Mouse (Mus musculus): ENCODE measurements around the gene Cx3cr1. TPM values are rescaled to one million over a fixed set of nuclear protein-coding genes. Genes with fewer than 3 reads are reported as not detected.
"Not testable (repeated sequence)": the region's sequence is repeated elsewhere in the genome, so short reads cannot be mapped to it uniquely, and the experiment has no call there.

The Cx3cr1 gene
- 1 to 10 TPM; 3.4 TPM for total RNA-seq (2021)
- long read RNA-seq, experiment 1, partial matches to known transcripts: 0 of 30 reads
- long read RNA-seq, experiment 1, other reads (novel, unspliced or antisense): 30 of 30 reads
- long read RNA-seq, experiment 2, partial matches to known transcripts: 0 of 17 reads
- long read RNA-seq, experiment 2, other reads (novel, unspliced or antisense): 17 of 17 reads

DNA sequence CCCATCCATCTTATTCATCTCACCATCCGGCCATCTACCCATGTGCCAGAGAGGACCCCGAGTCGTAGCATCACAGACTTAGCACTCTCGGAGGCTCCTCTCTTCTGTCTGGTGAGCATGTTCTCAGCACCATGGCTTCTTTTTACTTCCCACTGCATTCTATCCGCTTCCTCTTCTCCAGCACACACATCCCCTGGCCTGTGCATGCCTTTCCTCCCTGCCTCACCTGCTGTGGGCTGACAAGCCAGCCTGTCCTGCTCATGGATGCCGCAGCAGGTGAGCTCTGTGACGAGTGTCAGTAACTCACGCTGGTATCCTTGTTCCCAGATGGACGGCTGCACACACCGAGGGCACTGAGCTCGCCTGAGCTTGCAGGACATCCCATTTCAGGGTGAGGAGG lies at the start of gene Cx3cr1:
Gene Cx3cr1 (minus strand): TSS at position 101 of the 400 bp plus-strand sequence.
- intact Hi-C loops (cut with DNase I): loop anchor here (5.0 kb wide), 1 partner anchor 157 kb away; no protein-coding TSS in a partner anchor
- no peak for DNase-seq

DNA sequence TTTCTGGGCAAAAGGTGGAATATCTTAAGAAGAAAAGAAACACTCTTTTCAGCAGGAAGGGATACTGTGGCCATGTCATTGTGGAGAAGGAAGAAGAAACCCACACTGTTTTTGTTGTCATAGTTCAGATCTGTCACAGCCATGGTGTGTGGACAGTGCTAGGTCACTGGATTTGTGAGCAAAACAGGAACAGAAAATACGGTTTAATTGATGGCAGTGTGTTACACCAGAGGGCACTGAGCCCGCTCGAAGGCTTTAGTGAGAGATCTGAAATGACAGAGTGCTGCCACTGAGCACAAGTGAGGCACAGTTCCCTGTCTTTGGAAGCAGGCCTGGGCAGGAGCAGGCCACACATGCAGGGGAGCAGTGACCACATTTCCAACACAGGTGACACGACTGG lies 48.5 kb upstream of the Cx3cr1 start:
- intact Hi-C loops (cut with DNase I): no loop called here
- DNase-seq: no peak

DNA sequence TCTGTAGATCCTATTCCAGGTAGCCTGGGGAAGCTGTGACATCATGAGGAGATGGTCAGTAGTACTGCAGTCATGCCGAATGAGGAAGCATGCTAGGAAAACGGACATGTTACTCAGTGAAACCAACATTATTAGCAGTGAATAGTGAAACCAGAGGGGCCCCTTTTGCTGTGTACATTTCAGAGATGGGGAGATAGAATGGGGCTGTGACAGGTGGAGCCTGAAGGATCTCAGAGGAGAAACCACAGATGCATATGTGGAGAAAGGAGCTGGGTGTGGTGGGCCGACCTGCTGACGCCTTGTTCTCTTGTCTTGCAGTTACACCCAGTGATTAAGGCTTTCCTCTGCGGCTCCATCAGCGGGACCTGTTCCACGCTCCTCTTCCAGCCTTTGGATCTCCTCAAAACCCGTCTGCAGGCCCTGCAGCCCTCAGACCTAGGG lies 46.5 kb upstream of the Cx3cr1 start:
- no peak for DNase-seq
- intact Hi-C loops (cut with DNase I): no loop called here

DNA sequence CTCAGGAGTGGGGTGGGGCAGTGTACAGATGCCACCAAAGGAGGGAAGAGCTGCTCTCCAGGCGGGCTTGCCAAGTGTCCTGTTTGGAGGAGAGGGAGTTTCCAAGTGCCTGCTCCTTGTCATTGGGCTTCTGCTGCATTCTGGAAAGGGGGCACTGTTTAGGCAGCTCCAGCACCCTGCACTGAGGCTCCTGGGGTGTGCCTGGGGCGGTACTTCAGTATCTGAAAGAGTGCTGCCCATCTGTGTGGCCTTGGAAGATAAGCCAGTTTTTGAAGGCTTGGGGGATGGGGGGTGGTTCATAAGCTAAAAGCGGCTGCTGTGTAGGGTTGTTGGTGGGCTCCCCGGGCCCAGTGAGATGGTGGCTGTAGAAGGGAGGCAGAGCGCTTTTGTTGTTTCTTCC lies 45.9 kb upstream of the Cx3cr1 start:
- intact Hi-C loops (cut with DNase I): no loop called here
- DNase-seq: no peak

DNA sequence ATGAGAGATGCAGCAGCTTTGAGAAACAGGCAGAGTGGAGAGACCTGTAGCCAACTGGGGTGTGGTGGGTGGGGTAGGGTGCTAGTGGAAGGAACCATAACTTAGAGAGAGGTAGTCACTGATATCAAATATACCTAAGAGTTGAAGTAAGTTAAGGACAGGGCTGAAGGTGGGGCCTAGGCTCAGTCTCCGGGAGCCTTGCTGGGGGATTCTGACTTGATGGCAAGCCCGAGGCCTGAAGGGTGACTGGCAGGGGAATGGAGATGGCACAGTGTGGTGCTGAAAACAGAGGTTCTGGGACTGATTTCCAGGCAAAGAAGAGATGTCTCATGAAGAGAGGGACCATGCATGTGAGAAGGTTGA lies 45.1 kb upstream of the Cx3cr1 start:
- intact Hi-C loops (cut with DNase I): no loop called here
- DNase-seq: no peak

DNA sequence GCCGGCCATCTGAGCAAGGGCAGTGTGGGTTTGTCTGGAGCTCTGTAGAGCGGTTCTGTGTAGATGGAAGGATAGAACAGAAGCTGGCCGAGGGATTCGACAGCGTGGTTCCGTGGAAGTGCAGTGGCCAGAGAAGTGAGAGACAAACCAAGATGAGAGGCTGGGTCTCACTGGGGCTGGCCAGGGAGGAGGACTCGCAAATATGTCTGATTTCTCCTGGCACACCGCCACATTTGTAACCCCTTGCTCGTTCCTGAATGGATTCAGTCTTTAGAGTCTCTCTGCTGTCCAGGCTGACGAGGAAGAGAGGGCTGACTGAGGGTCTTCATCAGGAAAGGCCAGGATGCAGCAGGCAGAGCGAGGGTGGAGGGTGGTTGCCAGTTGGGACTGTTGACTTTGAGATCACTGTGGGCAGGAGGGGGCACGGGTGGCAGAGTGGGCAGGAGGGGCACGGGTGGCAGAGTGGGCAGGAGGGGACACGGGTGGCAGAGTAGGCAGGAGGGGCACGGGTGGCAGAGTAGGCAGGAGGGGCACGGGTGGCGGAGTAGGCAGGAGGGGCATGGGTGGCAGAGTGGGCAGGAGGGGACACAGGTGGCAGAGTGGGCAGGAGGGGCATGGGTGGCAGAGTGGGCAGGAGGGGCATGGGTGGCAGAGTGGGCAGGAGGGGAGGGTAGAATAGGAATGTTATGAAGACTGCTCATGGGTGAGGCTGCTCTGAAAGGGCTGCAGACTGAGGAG lies 44.5 kb upstream of the Cx3cr1 start:
- DNase-seq: no peak
- intact Hi-C loops (cut with DNase I): no loop called here

DNA sequence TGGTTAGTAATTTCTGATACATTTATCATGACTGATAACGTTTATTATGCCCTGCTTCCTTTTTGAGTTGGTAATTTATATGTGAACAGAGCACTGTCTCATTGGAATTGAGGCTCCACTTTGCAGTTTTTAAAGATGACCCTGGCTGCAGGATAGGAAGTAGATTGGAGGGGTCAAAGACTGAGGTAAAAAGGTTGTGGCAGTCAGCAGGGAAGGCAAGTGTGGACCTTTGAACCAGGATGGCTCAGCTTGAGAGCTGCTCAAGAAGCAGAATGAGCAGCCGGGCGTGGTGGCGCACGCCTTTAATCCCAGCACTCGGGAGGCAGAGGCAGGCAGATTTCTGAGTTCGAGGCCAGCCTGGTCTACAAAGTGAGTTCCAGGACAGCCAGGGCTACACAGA lies 43.8 kb upstream of the Cx3cr1 start:
- no peak for DNase-seq
- intact Hi-C loops (cut with DNase I): no loop called here

DNA sequence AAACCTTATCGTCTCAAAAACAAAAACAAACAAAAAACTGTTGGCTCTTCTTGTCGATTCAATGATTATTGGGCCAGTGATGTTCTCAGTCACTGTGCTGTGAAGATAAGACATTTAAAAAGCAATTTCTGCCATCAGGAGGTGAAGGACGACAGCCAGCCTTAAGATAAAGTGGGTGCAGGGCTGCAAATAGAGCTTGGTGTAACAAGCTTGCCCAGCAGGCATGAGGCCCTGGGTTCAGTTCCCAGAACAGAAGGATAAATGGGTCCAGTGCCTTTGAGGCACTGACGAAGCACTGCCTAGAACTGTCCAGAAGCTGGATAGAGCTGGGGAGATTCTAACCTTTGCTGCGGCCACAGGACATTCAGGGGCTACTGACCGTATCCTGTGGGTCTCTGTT lies 42.8 kb upstream of the Cx3cr1 start:
- DNase-seq: no peak
- intact Hi-C loops (cut with DNase I): no loop called here

DNA sequence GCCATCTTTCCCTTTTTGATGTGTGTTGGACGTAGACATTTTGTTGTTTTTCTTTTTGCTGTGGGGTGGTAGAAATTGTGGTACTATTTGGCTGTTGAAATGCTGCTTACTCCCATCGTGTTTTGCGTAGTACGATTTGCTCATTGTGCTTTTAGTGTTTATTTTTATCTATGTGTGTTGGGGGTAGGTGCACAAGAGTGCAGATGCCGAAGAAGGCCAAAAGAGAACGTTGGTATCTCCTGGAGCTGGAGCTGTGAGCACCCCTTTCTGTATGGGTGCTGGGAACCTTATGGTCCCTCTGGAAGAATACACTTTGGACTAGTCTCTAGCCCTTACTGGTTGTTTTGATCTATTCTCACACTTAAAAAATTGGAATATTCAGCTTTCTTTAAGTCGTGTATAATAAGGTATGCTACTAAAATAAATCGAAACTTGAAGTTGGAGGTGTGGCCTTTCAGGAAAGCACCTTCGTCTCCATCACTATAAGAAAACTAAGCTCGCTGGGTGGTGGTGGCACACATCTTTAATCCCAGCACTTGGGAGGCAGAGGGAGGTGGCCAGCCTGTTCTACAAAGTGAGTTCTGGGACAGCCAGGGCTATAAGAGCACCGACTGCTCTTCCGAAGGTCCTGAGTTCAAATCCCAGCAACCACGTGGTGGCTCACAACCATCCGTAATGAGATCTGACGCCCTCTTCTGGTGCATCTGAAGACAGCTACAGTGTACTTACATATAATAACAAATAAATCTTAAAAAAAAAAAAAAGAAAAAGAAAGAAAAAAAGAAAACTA lies 41.7 kb upstream of the Cx3cr1 start:
- intact Hi-C loops (cut with DNase I): no loop called here
- no peak for DNase-seq

DNA sequence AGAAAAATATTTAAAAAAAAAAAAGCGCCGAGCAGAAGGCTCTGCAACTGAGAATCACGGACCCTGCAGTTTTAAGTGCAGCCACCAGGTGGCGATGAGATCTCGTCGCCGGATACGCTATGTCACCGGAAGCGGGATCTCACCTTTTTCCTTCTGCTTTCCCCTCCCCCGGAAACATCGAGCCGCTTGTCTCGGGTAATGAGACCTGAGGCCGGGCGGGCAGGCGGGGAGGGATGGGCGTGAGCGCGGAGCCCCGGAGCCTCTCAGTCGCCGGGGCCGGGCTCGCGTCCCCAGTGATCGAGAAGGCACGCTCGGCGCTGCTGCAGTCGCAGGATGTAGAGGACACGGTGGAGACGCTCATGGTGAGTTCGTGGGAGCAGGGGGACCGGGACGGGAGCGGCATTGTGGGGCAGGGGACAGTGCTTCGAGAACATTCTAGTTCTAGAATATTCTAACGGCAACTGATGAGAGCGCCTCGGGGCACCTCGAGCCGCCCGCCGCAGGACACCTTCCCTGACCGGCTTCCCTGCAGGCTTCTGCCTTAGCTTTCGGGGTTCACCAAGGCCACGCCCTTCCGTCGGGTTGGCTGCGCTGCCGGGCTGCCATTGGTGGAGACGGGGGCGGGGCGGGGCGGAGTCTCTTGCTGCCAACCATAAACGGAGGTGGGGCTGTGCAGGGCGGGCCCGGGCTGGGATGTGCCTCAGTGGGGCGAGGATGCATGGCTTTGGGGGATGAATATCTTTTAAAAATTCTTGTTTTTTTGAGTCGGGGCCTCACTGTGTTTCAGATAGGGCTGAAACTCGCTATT lies 40.7 kb upstream of the Cx3cr1 start, which contains the start of gene Slc25a38:
Gene Slc25a38 (plus strand): TSS at position 164 of the 808 bp plus-strand sequence.
- peak; percentile 94 to 95 for DNase-seq
- intact Hi-C loops (cut with DNase I): no loop called here

DNA sequence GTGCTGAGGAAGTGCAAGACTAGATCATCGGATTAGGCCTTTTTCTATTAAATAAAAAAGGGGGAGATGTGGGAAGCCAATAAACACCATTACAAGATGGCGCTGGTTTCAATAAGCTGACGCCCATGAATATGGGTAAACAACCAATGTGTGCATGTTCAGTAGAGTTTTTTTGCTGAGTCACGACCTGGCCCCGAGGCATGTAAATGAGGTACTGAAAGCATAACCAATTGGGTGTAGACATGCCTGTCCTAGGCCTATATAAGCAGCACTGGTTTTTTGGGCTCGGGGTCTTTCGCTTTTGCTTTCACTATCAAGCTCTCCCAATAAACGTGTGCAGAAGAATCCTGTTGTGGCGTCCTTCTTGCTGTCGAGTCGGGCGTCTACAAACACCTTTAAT lies 39.3 kb upstream of the Cx3cr1 start:
- intact Hi-C loops (cut with DNase I); DNase-seq: not testable (repeated sequence)

DNA sequence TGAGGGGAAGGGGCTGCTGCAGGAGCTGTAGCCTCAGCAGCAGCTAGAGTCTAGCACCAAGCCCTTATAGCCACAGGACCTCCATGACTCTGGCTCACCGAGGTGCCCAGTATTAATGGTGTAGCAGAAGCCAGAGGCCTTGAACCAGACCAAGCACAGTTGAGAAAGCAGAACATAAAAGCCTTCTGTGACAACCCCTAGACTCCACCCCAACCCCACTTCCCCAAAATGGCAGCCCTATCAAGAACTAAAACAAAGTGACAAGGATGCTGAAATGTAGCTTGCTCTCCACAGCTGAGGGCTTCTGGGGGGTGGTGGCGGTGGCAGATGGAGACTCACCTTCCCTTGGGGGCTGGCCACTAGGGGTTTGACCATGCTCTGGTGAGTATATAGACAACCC lies 31.5 kb upstream of the Cx3cr1 start:
- no peak for DNase-seq
- intact Hi-C loops (cut with DNase I): no loop called here

DNA sequence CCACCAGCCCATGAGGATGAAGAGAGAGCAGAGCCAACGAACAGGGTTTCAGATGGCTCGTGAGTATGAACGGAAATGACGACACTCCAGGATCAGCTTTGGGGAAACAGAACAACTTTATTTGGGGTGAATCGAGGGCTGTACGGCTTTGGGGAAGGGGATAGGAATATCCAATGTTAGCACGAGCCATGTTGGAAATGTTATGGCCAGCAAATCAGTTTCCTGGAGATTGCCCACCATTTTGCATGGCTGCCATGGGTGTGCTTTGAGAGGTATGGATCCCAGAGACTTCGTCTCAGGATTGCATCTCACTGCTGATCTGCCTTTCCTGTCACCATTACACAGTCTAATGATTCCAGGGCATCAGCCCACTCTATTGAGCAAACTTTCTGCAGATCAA lies 29.6 kb upstream of the Cx3cr1 start:
- no peak for DNase-seq
- intact Hi-C loops (cut with DNase I): loop anchor here (2.0 to 5.0 kb wide), 2 partner anchors 71 to 137 kb away; no protein-coding TSS in a partner anchor

DNA sequence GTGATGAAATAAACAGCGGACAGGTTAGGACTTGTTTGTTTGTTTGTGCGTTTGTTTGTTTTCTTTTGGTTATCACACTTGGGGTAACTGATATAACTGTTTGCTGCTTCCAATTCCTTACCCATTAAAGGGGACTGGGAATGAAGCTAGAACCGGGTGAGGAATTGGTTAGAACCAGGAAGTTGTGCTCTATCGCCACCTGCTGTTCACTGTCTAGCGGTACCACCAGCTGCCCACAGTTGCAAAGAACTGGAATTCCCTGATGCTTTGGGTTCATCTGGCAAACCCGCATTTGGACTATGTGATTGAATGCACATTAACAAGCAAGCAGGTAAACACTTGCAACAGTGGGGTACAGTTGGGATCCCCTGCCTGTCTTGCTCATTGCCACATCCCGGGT lies 29.0 kb upstream of the Cx3cr1 start:
- peak; percentile 66 to 81 for DNase-seq
- intact Hi-C loops (cut with DNase I): loop anchor here (2.0 to 5.0 kb wide), 2 partner anchors 70 to 136 kb away; no protein-coding TSS in a partner anchor

DNA sequence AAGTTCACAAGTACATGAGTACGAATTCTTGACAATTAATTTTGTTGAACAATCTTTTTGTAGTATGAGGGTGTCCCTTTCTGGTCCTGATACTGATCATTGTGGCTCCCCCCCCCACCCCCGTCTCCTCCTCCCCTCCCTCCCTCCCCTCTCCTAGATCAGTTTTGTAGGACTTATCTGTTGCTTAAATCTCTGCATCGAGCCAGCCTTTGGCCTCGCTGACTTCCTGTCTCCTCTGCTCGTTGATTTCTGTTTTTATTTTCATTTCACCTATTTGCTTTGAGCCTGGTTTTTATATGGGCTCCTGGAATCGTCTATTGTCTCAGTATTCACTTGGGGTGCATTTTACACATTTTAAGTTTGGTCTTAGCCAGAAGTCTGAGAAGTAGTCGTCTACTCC lies 26.2 kb upstream of the Cx3cr1 start:
- no peak for DNase-seq
- intact Hi-C loops (cut with DNase I): loop anchor here (5.0 kb wide), 1 partner anchor 134 kb away; no protein-coding TSS in a partner anchor

DNA sequence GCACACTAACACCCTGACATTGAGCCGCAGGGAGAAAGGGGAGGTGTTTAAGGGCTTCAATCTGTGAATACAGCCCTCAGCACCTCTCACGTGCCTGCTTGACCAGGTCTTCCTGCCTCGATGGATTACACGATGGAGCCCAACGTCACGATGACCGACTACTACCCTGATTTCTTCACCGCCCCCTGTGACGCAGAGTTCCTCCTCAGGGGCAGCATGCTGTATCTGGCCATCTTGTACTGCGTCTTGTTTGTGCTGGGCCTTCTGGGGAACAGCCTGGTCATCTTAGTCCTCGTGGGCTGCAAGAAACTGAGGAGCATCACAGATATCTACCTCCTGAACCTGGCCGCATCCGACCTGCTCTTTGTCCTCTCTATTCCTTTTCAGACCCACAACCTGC lies 24.0 kb upstream of the Cx3cr1 start:
- intact Hi-C loops (cut with DNase I): no loop called here
- no peak for DNase-seq

DNA sequence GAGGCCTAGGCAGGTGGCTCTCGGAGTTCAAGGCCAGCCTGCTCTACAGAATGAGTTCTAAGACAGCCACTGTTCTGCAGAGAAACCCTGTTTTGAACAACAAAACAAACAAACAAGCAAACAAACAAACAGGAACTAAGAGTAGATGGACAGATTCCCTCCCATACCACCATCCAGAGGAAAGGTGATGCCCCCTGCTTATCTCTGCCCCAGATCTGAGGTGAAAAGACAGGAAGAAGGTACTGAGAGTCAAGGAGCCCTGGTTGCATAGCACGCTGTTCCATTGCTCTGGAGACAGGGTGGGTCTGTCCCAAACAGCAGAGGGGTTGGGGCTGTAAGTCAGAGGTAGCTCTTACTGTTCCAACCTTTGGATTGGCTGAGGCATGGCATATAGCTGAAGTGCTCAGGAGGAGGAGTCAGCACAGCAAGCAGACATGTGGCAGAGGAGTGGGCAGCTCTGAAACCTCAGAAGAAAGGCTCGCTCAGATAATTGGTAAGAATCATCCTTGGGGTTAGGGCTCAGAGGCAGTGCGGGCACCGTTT lies 22.1 kb upstream of the Cx3cr1 start, which contains the start of gene Ccr8:
Gene Ccr8 (plus strand): TSS at position 419 of the 543 bp plus-strand sequence.
- intact Hi-C loops (cut with DNase I): no loop called here
- no peak for DNase-seq

DNA sequence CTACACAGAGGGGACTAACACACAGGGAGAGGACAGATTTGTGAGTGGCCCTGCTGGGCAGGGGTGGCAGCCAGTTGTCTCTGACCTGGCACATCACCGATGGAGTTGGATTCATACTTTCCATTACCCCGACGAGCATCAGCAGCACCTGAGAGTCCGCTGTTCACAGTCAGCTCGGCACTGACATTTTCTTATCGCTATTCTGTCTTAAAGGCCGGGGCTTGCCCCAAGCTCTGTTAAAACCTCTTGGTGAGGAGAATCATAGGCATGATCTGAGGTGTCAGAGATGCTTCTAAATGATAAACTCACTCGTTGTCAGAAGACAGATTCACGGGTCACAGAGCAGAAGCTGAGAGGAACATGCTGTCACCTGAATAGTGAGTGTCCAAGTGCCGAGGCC lies 21.4 kb upstream of the Cx3cr1 start:
- intact Hi-C loops (cut with DNase I): no loop called here
- DNase-seq: no peak

DNA sequence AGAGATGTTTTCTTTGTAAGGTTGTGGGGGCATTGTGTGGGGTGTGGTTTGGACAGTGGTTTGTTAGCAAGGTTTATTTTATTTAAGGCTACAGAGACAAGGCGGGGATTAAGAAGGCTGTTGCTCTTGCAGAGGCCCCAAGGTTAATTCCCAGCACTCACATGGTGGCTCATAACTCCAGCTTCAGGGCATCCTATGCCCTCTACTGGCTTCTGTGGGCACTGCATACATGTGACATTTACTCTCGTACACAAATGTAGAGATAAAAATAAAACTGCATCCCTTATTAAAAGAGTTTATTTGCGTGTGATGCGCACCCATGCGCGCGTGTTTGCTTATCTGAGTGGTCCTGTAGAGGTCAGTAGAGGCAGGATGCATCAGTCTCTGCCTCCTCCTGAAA lies 19.4 kb upstream of the Cx3cr1 start:
- no peak for DNase-seq
- intact Hi-C loops (cut with DNase I): no loop called here

DNA sequence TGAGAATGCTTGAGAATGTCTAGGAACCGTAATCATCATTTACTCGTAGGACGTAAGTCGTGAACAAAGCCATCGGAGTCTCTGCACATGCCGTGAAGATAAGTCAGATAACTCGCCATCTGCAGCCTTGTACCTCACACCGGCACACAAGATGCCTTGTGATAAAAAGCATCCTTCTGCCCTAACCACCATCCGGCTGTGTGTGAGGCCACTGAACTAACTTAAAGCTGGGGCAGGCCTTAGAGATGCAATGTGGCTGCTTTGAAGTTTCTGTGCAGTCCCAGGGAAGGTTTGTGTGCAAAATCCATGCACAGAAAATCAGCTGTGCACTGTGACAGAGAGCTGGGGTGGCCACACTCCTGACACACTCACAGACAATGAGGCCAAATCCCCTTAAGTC lies 14.7 kb upstream of the Cx3cr1 start:
- intact Hi-C loops (cut with DNase I): no loop called here
- no peak for DNase-seq
